Mouse (Mus musculus) hindbrain, embryonic 15.5 days (tissue): ENCODE results near the gene Spon1. TPM values are rescaled to one million over a fixed set of nuclear protein-coding genes. Genes with fewer than 3 reads are reported as not detected.
A peak's percentile ranks its signal among the peaks of the same experiment; 100 is the strongest.

ENCODE experiments used
- ATAC-seq: fragments of 200-750 bp; cut with Nextera tagmentation; 2 replicates; pipeline ENCODE4 v1.8.0; 2017; ENCODE audit warnings: low read depth, moderate number of reproducible peaks, moderate TSS enrichment; ENCODE audit not compliant: low FRiP score
- H3K27ac ChIP-seq: fragments of 300-500 bp; sonication (generic); replicated peaks from 2 replicates; pipeline ENCODE4 v1.5.1; 2015; ENCODE audit warnings: mild to moderate bottlenecking, inconsistent platforms
- H3K27me3 ChIP-seq: fragments of 300-500 bp; sonication (generic); 2 replicates; pipeline ENCODE4 v1.6.1; 2015; ENCODE audit warnings: control low read depth, inconsistent platforms
- H3K36me3 ChIP-seq: fragments of 300-500 bp; sonication (generic); 2 replicates; pipeline ENCODE4 v1.6.1; 2015; ENCODE audit warnings: control low read depth, inconsistent platforms
- H3K4me1 ChIP-seq: fragments of 300-500 bp; sonication (generic); replicated peaks from 2 replicates; pipeline ENCODE4 v1.6.1; 2015; ENCODE audit warnings: control low read depth, inconsistent platforms
- H3K4me2 ChIP-seq: fragments of 300-500 bp; sonication (generic); 2 replicates; pipeline ENCODE4 v1.6.1; 2015; ENCODE audit warnings: moderate library complexity, mild to moderate bottlenecking, inconsistent platforms
- H3K4me3 ChIP-seq: fragments of 300-500 bp; sonication (generic); 2 replicates; pipeline ENCODE4 v1.5.1; 2015; ENCODE audit warnings: mild to moderate bottlenecking, inconsistent platforms
- H3K9ac ChIP-seq: fragments of 300-500 bp; sonication (generic); 2 replicates; pipeline ENCODE4 v1.6.1; 2015; ENCODE audit warnings: inconsistent platforms
- H3K9me3 ChIP-seq: fragments of 300-500 bp; sonication (generic); 2 replicates; pipeline ENCODE4 v1.6.1; 2016; ENCODE audit warnings: control low read depth, inconsistent platforms
- WGBS: fragments of 180-500 bp; shearing (Covaris S2); methylation state at CpG from one replicate; pipeline ENCODE4 v1.1.7; 2015; 5-methylcytosine and 5-hydroxymethylcytosine counted together
- polyA plus RNA-seq: library from polyadenylated mRNA; unstranded; fragments of >200 nt; fragmentation: Nextera tagmentation; extraction: Ambion mirVana; gene quantifications from 2 replicates; pipeline ENCODE4 v1.2.1, GENCODE M21; 2015

Spon1 gene
- polyA plus RNA-seq, 1 experiment from 2014 or later: 73.6 TPM

- ATAC-seq: no peak
- H3K4me3 ChIP-seq: no peak overlapping the region
- H3K9me3 ChIP-seq: no peaks in the 10 kb centered on the region
- 73% methylated on average over 6 of the region's 6 CpGs for WGBS
- no peak overlapping the region for H3K4me2 ChIP-seq
- no peaks in the 10 kb centered on the region for H3K4me1 ChIP-seq
- no peaks in the 10 kb centered on the region for H3K36me3 ChIP-seq
- H3K27ac ChIP-seq: no peak overlapping the region
- H3K9ac ChIP-seq: no peak overlapping the region
- H3K27me3 ChIP-seq: no peaks in the 10 kb centered on the region
Measured at GRCm38 (mm10) chr7:114058927-114059441, 293.2 kb downstream of the Spon1 start.

GRCm38 (mm10) chr7:114060445-114060844 is 294.6 kb downstream of the Spon1 start:
- no peaks in the 10 kb centered on the region for H3K27me3 ChIP-seq
- H3K4me2 ChIP-seq: no peak overlapping the region
- no peaks in the 10 kb centered on the region for H3K36me3 ChIP-seq
- no peaks in the 10 kb centered on the region for H3K4me1 ChIP-seq
- no peak for ATAC-seq
- 96% methylated on average over 6 of the region's 6 CpGs for WGBS
- no peak overlapping the region for H3K27ac ChIP-seq
- no peak overlapping the region for H3K9ac ChIP-seq
- H3K4me3 ChIP-seq: no peak overlapping the region
- H3K9me3 ChIP-seq: no peaks in the 10 kb centered on the region

- H3K4me1 ChIP-seq: peaks cover 13% of the 10 kb centered on the region
- no peaks in the 10 kb centered on the region for H3K27me3 ChIP-seq
- H3K4me2 ChIP-seq: no peak overlapping the region
- no peak overlapping the region for H3K4me3 ChIP-seq
- H3K27ac ChIP-seq: no peak overlapping the region
- H3K36me3 ChIP-seq: no peaks in the 10 kb centered on the region
- H3K9me3 ChIP-seq: no peaks in the 10 kb centered on the region
- no peak overlapping the region for H3K9ac ChIP-seq
- WGBS: 70% methylated on average over 1 of the region's 1 CpGs
- ATAC-seq: no peak
Measured at GRCm38 (mm10) chr7:114062451-114062850, 296.7 kb downstream of the Spon1 start.

GRCm38 (mm10) chr7:114063534-114063933 is 297.7 kb downstream of the Spon1 start:
- no peak overlapping the region for H3K27ac ChIP-seq
- H3K4me2 ChIP-seq: no peak overlapping the region
- no peaks in the 10 kb centered on the region for H3K9me3 ChIP-seq
- peak; percentile 53; the same call in 1 of the 2 replicates for ATAC-seq
- 61% methylated on average over 8 of the region's 8 CpGs for WGBS
- no peaks in the 10 kb centered on the region for H3K27me3 ChIP-seq
- H3K36me3 ChIP-seq: no peaks in the 10 kb centered on the region
- peaks cover 13% of the 10 kb centered on the region for H3K4me1 ChIP-seq
- no peak overlapping the region for H3K4me3 ChIP-seq
- no peak overlapping the region for H3K9ac ChIP-seq

GRCm38 (mm10) chr7:114063966-114064365 is 298.2 kb downstream of the Spon1 start:
- peaks cover 13% of the 10 kb centered on the region for H3K4me1 ChIP-seq
- H3K27ac ChIP-seq: no peak overlapping the region
- no peaks in the 10 kb centered on the region for H3K9me3 ChIP-seq
- WGBS: 90% methylated on average over 6 of the region's 6 CpGs
- H3K36me3 ChIP-seq: no peaks in the 10 kb centered on the region
- no peak overlapping the region for H3K4me3 ChIP-seq
- no peaks in the 10 kb centered on the region for H3K27me3 ChIP-seq
- no peak overlapping the region for H3K4me2 ChIP-seq
- H3K9ac ChIP-seq: no peak overlapping the region
- no peak for ATAC-seq

- Histone ChIP-seq H3K36me3 (no peaks in the 10 kb centered on the region), H3K4me2 (no peak overlapping the region), H3K4me3 (no peak overlapping the region), H3K9me3 (no peaks in the 10 kb centered on the region), H3K9ac (no peak overlapping the region), H3K4me1 (peaks cover 13% of the 10 kb centered on the region), H3K27me3 (no peaks in the 10 kb centered on the region), H3K27ac (no peak overlapping the region)
- WGBS: 47% methylated on average over 11 of the region's 11 CpGs
- no peak for ATAC-seq
Measured at GRCm38 (mm10) chr7:114065407-114066185, 299.8 kb downstream of the Spon1 start.

GRCm38 (mm10) chr7:114066529-114067178 is 300.9 kb downstream of the Spon1 start:
- 5% methylated on average over 14 of the region's 14 CpGs for WGBS
- Histone ChIP-seq H3K4me2 (peak overlapping the region; percentile 62), H3K27me3 (no peaks in the 10 kb centered on the region), H3K27ac (no peak overlapping the region), H3K4me1 (peaks cover 13% of the 10 kb centered on the region), H3K9ac (peak overlapping the region; percentile 25; the same call in 1 of the 2 replicates), H3K9me3 (no peaks in the 10 kb centered on the region), H3K4me3 (peak overlapping the region; percentile 29), H3K36me3 (no peaks in the 10 kb centered on the region)
- peak; percentile 78 for ATAC-seq

GRCm38 (mm10) chr7:114068956-114069533 is 303.2 kb downstream of the Spon1 start:
- Histone ChIP-seq H3K4me2 (no peak overlapping the region), H3K27ac (no peak overlapping the region), H3K4me3 (no peak overlapping the region), H3K9me3 (no peaks in the 10 kb centered on the region), H3K36me3 (no peaks in the 10 kb centered on the region), H3K4me1 (peaks cover 13% of the 10 kb centered on the region), H3K9ac (no peak overlapping the region), H3K27me3 (no peaks in the 10 kb centered on the region)
- 82% methylated on average over 11 of the region's 11 CpGs for WGBS
- ATAC-seq: no peak

GRCm38 (mm10) chr7:114069726-114070457 is 304.1 kb downstream of the Spon1 start:
- H3K27ac ChIP-seq: no peak overlapping the region
- H3K9me3 ChIP-seq: no peaks in the 10 kb centered on the region
- H3K27me3 ChIP-seq: no peaks in the 10 kb centered on the region
- peaks cover 13% of the 10 kb centered on the region for H3K4me1 ChIP-seq
- 90% methylated on average over 11 of the region's 11 CpGs for WGBS
- no peak overlapping the region for H3K4me3 ChIP-seq
- no peaks in the 10 kb centered on the region for H3K36me3 ChIP-seq
- no peak overlapping the region for H3K4me2 ChIP-seq
- H3K9ac ChIP-seq: no peak overlapping the region
- ATAC-seq: no peak

- ATAC-seq: no peak
- 88% methylated on average over 3 of the region's 3 CpGs for whole genome bisulfite sequencing
- H3K27ac ChIP-seq: no peak overlapping the region
Measured at GRCm38 (mm10) chr7:114070458-114070840, 304.7 kb downstream of the Spon1 start.

GRCm38 (mm10) chr7:114071395-114071794 is 305.6 kb downstream of the Spon1 start:
- 70% methylated on average over 5 of the region's 5 CpGs for WGBS
- no peak overlapping the region for H3K27ac ChIP-seq
- no peak for ATAC-seq

More at GRCm38 (mm10) chr7:114070458-114070840, 304.7 kb downstream of the Spon1 start:
- Histone ChIP-seq H3K4me2 (no peak overlapping the region), H3K9ac (no peak overlapping the region), H3K9me3 (no peaks in the 10 kb centered on the region), H3K36me3 (no peaks in the 10 kb centered on the region), H3K4me1 (peaks cover 13% of the 10 kb centered on the region), H3K27me3 (no peaks in the 10 kb centered on the region), H3K4me3 (no peak overlapping the region)

More at GRCm38 (mm10) chr7:114071395-114071794, 305.6 kb downstream of the Spon1 start:
- no peaks in the 10 kb centered on the region for H3K9me3 ChIP-seq
- H3K4me2 ChIP-seq: no peak overlapping the region
- H3K27me3 ChIP-seq: no peaks in the 10 kb centered on the region
- H3K4me1 ChIP-seq: peaks cover 6% of the 10 kb centered on the region
- H3K36me3 ChIP-seq: no peaks in the 10 kb centered on the region
- H3K4me3 ChIP-seq: no peak overlapping the region
- H3K9ac ChIP-seq: no peak overlapping the region
